Mouse (Mus musculus): ENCODE results near the gene Rhoh. TPM values are rescaled to one million over a fixed set of nuclear protein-coding genes. Genes with fewer than 3 reads are reported as not detected.
A peak's percentile ranks its signal among the peaks of the same experiment; 100 is the strongest.

Gene Rhoh
- polyA plus RNA-seq, 1 experiment = 0.38 TPM

- no peak for TF ChIP-seq CTCF (IDR thresholded peaks at IDR 0.05; ENCODE audit: borderline replicate concordance, extremely low read depth, insufficient read depth, insufficient read length)
- no peak for TF ChIP-seq POLR2A (IDR thresholded peaks at IDR 0.05; ENCODE audit: borderline replicate concordance, extremely low read depth, insufficient read depth, insufficient read length, poor library complexity, severe bottlenecking)
- DNase-seq (ENCODE audit: low read depth) = no peak
Observed at GRCm38 (mm10) chr5:65898683-65899082, 37.7 kb downstream of the Rhoh start.

- TF ChIP-seq POLR2A (IDR thresholded peaks at IDR 0.05; ENCODE audit: borderline replicate concordance, extremely low read depth, insufficient read depth, insufficient read length, poor library complexity, severe bottlenecking) (no peak), CTCF (IDR thresholded peaks at IDR 0.05; ENCODE audit: borderline replicate concordance, extremely low read depth, insufficient read depth, insufficient read length) (no peak)
- DNase-seq (ENCODE audit: low read depth) = no peak
Observed at GRCm38 (mm10) chr5:65900113-65900512, 39.1 kb downstream of the Rhoh start.

GRCm38 (mm10) chr5:65900862-65901265, 39.9 kb downstream of the Rhoh start:
- no peak for TF ChIP-seq POLR2A (IDR thresholded peaks at IDR 0.05; ENCODE audit: borderline replicate concordance, extremely low read depth, insufficient read depth, insufficient read length, poor library complexity, severe bottlenecking)
- TF ChIP-seq CTCF (IDR thresholded peaks at IDR 0.05; ENCODE audit: borderline replicate concordance, extremely low read depth, insufficient read depth, insufficient read length) = no peak
- DNase-seq (ENCODE audit: low read depth) = peak; percentile 86

- no peak for TF ChIP-seq CTCF (IDR thresholded peaks at IDR 0.05; ENCODE audit: borderline replicate concordance, extremely low read depth, insufficient read depth, insufficient read length)
- TF ChIP-seq POLR2A (IDR thresholded peaks at IDR 0.05; ENCODE audit: borderline replicate concordance, extremely low read depth, insufficient read depth, insufficient read length, poor library complexity, severe bottlenecking) = no peak
- no peak for DNase-seq (ENCODE audit: low read depth)
Observed at GRCm38 (mm10) chr5:65901868-65902418, 40.9 kb downstream of the Rhoh start.

GRCm38 (mm10) chr5:65902811-65903210, 41.8 kb downstream of the Rhoh start:
- TF ChIP-seq CTCF (IDR thresholded peaks at IDR 0.05; ENCODE audit: borderline replicate concordance, extremely low read depth, insufficient read depth, insufficient read length) (no peak), POLR2A (IDR thresholded peaks at IDR 0.05; ENCODE audit: borderline replicate concordance, extremely low read depth, insufficient read depth, insufficient read length, poor library complexity, severe bottlenecking) (no peak)
- no peak for DNase-seq (ENCODE audit: low read depth)

GRCm38 (mm10) chr5:65904476-65904875, 43.5 kb downstream of the Rhoh start:
- TF ChIP-seq POLR2A (IDR thresholded peaks at IDR 0.05; ENCODE audit: borderline replicate concordance, extremely low read depth, insufficient read depth, insufficient read length, poor library complexity, severe bottlenecking) (no peak), CTCF (IDR thresholded peaks at IDR 0.05; ENCODE audit: borderline replicate concordance, extremely low read depth, insufficient read depth, insufficient read length) (no peak)
- DNase-seq (ENCODE audit: low read depth) = no peak

- TF ChIP-seq POLR2A (IDR thresholded peaks at IDR 0.05; ENCODE audit: borderline replicate concordance, extremely low read depth, insufficient read depth, insufficient read length, poor library complexity, severe bottlenecking) (no peak), CTCF (IDR thresholded peaks at IDR 0.05; ENCODE audit: borderline replicate concordance, extremely low read depth, insufficient read depth, insufficient read length) (no peak)
- DNase-seq (ENCODE audit: low read depth) = no peak
Observed at GRCm38 (mm10) chr5:65908751-65909150, 47.7 kb downstream of the Rhoh start.

GRCm38 (mm10) chr5:65909321-65909720, 48.3 kb downstream of the Rhoh start:
- peak; percentile 39 for DNase-seq (ENCODE audit: low read depth)
- TF ChIP-seq CTCF (IDR thresholded peaks at IDR 0.05; ENCODE audit: borderline replicate concordance, extremely low read depth, insufficient read depth, insufficient read length) (no peak), POLR2A (IDR thresholded peaks at IDR 0.05; ENCODE audit: borderline replicate concordance, extremely low read depth, insufficient read depth, insufficient read length, poor library complexity, severe bottlenecking) (no peak)

GRCm38 (mm10) chr5:65910398-65910797, 49.4 kb downstream of the Rhoh start:
- no peak for DNase-seq (ENCODE audit: low read depth)
- TF ChIP-seq POLR2A (IDR thresholded peaks at IDR 0.05; ENCODE audit: borderline replicate concordance, extremely low read depth, insufficient read depth, insufficient read length, poor library complexity, severe bottlenecking) (no peak), CTCF (IDR thresholded peaks at IDR 0.05; ENCODE audit: borderline replicate concordance, extremely low read depth, insufficient read depth, insufficient read length) (no peak)

- DNase-seq (ENCODE audit: low read depth) = no peak
- TF ChIP-seq CTCF (IDR thresholded peaks at IDR 0.05; ENCODE audit: borderline replicate concordance, extremely low read depth, insufficient read depth, insufficient read length) (no peak), POLR2A (IDR thresholded peaks at IDR 0.05; ENCODE audit: borderline replicate concordance, extremely low read depth, insufficient read depth, insufficient read length, poor library complexity, severe bottlenecking) (no peak)
Observed at GRCm38 (mm10) chr5:65911676-65912075, 50.7 kb downstream of the Rhoh start.

GRCm38 (mm10) chr5:65912201-65912600, 51.2 kb downstream of the Rhoh start:
- DNase-seq (ENCODE audit: low read depth) = no peak
- TF ChIP-seq CTCF (IDR thresholded peaks at IDR 0.05; ENCODE audit: borderline replicate concordance, extremely low read depth, insufficient read depth, insufficient read length) (no peak), POLR2A (IDR thresholded peaks at IDR 0.05; ENCODE audit: borderline replicate concordance, extremely low read depth, insufficient read depth, insufficient read length, poor library complexity, severe bottlenecking) (no peak)

- DNase-seq (ENCODE audit: low read depth) = no peak
- TF ChIP-seq POLR2A (IDR thresholded peaks at IDR 0.05; ENCODE audit: borderline replicate concordance, extremely low read depth, insufficient read depth, insufficient read length, poor library complexity, severe bottlenecking) (no peak), CTCF (IDR thresholded peaks at IDR 0.05; ENCODE audit: borderline replicate concordance, extremely low read depth, insufficient read depth, insufficient read length) (no peak)
Observed at GRCm38 (mm10) chr5:65913126-65913525, 52.1 kb downstream of the Rhoh start.
